Mouse (Mus musculus) kidney, postnatal 25 days (tissue): ENCODE results near the gene Clca3a1.

Experiments
- DNase-seq, 2 experiments: peaks; one replicate each; pipeline ENCODE4 v3.0.0; 2021; ENCODE audit warnings: mixed read lengths in 2 of 2

Clca3a1 gene

DNA sequence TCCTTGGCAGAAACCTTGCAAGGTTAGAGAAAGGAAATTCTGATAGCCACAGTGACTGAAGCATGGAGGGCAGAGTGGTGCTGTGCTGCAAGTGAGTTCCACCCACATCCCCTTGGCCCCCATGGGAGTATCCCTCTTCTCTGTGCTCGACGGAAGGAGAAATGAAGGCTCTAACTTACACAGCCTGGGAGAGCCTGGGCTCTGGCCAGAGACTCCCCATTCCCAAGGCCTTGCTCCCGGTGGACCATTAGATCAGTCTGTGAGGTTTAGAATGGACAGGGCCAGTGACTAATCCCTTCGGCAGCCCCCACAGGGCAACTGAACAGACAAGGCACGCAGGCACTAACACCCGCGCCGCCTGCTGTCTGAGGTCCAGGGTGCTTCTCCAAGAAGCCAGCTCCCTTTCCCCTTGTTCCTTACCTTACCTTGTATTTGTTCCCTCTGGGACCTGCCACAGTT, 81.0 kb downstream of the Clca3a1 start:
- DNase-seq, result no peak
